Mouse (Mus musculus) ovary, adult 18-20 months (tissue): ENCODE results near the gene Zp2.
A peak's percentile ranks its signal among the peaks of the same experiment; 100 is the strongest.

Source experiments
- DNase-seq: peaks from one replicate; pipeline ENCODE4 v3.0.0; 2022; ENCODE audit warnings: low spot score, mixed read lengths

Zp2 gene

DNA sequence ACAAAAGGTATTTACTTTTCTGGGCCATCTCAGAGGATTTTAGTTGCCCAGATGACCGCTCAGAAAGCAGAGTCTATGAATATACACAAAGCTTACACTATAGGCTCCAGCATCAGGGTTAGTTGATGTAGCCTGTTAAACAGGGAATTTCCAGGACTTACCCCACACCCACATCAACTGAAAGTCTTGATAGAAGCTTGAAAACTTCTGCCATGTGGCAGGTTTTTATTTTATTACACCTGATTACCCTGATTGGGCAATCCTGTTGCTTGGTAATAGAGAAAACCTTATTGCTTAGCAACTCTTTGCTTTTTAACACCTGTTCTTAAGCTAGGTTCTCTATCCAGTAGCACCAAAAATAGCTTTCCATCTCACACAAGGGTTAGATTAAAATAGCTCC lies 2.3 kb downstream of the Zp2 start:
- DNase-seq: no peak

DNA sequence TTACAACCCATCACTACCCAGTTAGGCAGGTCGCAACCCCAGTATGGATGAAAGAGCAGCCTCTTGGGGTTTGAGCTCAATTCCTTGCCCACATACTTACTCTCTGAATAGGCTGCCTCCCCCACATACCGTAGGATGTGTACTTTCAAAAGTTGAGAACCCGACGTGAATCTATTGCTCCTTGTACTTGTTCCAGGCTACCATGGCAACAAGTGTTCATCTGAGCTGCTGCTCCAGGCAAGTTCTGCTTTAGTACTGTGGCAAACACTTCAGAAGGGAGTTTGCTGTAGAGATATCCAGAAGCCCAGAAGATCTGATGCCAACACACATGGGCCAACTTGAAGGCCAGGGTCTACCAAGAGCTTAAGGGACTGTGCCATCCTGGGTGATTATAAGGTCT lies 16.1 kb downstream of the Zp2 start:
- DNase-seq: no peak

DNA sequence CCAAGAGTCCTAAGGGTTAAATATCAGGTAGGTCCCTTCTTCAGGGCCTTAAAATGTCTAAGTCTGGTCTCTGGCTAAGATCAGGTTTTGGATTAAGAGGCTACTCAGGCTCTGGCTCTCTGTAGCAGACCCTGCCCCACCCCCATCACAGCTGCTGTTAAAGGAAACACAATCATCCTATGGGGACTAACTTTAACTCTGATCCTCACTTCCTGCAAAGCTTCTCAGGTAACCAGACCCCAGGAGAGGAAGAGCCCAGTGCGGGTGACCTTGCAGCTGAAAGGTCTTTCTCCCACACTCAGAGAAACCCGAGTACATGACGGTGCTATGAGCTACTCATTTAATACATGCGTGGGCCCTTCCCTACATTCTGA lies 17.4 kb downstream of the Zp2 start:
- DNase-seq: no peak

DNA sequence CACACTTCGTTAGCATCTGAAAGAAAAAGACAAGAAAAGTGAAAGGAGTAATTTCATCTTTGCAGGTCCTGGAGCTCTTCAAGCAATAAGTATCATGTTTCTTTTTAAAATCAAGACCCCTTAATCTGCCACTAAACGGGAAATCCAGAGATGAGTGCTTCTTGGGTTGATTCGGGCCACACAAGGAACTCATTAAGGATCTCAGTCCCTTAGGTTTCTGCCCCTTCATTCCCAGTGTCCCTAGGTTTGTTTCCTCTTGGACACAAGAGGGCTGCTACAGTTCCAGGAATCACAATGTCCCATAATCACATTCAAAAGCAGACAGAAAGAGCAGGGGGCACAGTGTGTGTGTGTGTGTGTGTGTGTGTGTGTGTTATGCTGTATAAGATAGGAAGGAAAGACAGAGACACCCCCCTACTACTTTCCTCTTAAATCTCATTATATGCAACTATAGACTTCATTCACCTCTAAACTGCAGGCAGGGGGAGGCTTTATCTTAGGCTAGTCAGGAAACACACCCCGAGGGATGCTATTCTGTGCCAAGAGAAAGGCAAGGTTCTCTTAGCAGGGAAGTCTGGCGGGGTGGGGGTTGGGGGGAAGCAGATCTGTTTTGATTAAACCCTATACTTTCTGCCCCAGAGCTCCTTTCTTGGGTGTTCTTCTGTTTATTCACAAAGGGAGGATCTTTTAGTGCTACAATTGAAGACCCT lies 18.0 kb downstream of the Zp2 start:
- no peak for DNase-seq

DNA sequence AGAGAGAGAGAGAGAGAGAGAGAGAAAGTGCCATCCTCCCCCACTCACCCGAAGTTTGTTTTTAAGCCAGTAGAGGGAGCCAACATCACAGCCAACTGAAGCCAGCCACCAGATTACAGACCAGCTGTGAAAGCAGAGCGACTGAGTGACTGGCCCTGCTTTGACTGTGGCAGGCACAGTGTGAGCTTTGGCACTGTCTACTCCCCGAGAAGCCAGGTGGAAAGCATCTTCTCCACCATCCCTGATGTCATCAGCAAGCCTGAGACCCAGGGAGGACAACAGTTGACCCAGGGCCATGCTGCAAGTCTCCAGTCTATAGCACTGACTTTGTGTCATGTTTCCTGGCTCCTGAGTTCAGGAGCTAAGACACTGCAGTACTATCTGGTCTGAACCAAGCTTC lies 20.2 kb downstream of the Zp2 start:
- peak; percentile 25 for DNase-seq

DNA sequence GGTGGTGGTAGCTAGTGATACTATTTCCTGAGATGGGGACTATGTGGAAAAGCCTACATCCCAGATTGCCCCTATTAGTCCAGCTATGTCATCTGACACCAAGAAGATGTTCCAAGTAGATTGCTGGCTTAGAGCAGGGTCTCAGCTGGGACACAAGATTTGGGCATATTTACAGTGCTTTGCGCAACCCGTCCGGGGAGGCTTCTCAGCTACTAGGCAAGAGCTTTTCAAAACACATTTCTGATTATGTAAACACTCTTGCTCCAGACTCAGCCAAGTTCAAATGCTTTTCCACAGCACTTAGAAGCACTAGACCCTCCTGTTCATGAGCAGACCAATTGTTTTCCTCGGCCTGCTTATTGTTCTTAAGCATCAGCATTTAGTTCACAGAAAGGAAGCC lies 21.3 kb downstream of the Zp2 start:
- no peak for DNase-seq

DNA sequence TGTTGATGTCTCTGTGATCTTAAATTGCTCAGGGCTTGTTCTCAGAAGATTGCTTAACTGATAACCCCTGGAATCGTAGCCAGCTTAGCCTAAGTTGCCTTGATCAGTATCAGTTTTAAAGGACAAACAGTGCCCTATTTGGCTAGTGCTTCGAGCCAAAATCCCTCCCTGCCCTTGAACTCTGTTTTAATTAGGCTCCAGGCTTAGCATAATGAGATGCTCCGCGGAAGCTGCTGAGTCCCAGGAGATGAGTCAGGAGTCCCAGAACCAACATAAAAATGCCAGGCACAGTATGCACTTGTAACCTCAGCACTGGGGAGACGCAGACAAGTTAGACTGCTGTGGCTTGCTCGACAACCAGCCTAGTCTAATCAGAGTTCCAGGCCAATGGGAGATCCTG lies 27.6 kb downstream of the Zp2 start:
- DNase-seq: peak; percentile 29

DNA sequence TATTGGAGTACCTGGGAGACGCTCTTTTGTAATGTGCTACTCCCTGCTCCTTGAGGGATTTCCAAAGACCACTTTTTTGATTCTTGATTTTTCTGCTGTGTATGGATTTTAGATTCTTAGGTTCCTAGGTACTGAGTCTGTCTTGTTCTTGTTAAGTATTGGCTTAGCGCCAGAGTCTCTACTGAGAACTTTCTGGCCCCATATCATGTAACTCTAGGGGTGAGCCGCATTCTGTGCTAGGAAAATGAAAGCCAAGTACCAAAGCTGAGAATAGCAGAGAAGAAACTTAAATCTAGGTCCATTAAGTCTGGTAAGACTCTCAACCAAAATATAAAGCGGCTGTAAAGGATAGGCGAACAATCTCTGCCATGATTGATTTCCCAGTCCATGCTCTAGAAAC lies 28.1 kb downstream of the Zp2 start:
- DNase-seq: no peak

DNA sequence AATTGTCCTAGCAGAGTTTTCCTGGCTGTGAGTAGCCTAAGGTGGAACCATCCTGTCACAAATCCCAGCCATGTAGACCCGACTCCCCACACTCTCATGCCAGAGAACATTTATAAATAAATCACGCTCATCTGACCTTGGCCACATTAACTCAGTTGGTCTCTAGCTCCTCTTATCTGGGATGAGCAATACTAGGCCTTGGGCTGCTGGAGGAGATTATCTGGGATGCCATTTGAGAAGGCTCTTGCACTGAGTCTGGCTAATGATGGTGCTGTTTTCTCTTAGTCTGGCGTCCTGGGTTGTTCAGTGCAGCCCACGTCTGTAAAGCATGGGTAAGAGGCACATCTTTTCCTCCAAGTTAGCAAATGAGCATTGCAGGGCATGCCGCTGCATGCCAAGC lies 35.4 kb downstream of the Zp2 start:
- DNase-seq: peak; percentile 54

DNA sequence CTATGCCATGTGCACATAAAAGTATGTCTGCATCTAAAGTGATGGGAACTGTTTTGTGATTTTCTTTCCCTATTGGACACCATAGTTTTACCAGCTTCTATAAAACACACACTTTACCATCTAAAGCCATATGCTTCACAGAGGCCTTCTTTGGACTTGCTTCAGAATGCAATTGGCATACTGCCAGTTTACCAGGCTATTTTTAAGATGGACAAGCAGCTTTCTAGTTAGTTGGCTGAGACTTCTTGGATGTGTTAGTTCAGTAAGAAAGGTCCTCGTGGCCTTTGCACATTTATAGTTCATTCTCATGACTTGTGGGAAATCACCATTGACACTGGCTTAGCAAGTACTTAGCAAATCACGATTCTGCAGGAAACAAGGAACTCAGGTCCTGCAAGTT lies 38.7 kb downstream of the Zp2 start:
- DNase-seq: no peak

DNA sequence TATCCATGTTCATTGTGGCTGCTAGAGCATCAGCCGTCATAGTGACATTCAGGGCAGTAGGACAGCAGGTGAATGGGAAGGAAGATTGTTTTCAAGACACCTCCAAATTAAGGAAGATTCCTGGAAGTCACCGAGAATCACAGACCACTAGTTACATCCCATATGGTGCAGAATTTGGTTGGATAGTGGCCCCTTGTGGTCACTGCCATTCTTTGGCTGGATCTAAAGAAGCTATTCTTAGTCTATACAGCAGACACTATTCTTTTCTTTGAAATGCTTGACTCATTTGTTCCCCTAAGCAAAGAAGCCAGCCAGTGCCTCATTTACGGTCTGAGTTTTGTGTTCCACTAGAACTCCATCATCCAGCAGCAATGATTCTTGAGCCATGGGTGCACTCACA lies 40.1 kb downstream of the Zp2 start:
- DNase-seq: no peak

DNA sequence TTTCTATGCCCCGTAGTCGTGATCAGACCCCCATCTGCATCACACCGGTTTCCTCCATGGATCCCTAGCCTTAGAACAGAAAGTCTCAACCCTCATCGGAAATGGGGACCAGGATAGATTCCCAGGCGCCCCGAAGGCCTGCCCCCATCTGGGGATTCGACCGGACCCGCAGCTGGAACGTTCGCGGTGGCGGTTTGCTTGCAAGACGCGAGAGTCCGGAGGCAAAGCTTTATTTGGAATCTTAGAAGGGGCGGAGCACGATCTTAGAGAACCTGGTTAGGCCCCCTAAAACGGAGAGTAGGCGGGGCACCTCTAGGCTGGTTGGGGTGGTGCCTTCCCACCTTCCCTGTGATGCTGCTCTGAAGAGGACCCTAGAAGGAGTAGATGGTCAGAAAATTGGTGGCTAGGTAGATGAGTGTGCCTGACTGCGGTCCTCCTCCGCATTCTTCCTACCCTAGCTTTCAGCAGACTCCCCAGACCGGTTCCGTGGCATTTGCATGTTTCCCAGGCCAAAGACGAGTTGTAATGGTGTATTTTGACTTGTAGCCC lies 42.0 kb downstream of the Zp2 start:
- DNase-seq: peak; percentile 37

DNA sequence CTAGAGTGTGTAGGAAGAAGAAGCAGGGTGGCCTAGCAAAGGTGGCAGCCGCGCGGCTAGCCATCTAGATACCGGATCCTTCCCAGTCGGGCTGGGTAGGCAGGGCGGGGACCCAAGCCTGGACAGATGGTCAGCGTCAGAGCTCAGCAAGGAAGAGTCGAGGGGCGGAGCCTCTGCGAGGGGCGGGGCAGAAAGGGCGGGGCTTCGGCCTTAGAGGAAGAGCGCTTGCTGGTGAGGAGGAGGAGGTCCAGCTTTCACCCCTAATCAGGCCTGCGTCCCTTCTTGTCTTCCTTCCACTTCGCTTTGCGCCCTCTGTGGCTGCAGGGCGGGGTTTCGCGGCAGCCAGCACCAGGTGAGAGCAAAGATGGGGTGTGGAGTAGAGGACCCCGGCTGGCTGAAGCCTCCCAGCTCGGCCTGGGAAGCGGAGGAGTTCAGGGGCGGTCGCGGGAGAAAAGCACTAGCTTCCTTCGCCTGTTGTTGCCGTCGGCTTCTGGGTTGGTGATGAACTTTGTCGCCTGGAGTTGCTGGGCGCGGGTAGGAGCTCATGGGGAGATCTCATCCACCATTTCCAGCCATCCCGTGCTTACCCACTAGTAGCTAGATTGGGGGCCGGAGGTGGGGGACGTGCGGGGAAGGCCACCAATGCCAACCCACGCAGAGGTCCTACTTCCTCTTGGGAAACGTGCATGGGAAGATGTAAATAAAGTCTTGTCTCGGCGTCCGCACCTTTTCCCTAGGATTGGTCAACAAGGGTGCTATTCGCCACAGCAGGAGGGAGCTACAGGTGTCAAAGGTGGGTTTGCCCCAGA lies 42.7 kb downstream of the Zp2 start, which contains the start of gene Tmem159:
Tmem159 (plus strand) TSS at position 190 of the 809 bp plus-strand sequence.
- peak; percentile 89 for DNase-seq

DNA sequence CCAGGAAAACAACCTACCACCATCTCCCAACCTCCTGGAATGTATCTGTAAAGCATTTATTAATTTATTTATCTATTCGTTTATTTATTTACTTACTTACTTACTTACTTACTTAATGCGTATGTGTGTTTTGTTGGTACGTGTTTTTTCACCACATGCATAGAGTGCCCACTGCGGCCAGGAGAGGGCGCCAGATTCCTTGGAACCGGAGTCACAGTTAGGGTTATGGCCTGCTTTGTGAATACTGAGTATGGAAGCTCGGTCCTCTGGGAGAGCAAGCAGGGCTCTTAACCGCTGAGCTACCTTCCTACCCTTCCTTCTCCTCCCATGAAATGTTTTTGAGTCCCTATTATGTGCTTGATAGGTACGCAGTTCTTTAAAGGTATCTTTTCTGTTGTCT lies 46.7 kb downstream of the Zp2 start:
- peak; percentile 27 for DNase-seq

DNA sequence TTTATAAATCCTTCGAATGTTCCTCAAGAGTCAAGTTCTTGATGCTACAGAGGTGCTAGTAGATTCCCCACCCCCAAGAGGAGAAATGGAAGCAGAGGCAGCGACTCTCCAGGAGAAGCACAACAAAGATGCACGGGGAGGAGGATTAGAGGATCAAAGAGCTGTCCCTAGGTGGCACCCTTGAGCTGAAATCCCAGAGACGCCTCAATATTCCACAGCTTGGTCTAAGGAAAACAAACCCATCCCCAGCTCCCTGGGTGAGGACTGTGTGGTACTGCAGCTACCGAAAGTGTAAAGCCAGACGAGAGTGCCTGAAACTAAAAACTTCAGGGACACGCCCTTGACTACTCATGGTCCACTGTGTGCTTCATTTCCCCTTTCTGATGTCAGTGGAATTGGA lies 47.2 kb downstream of the Zp2 start:
- DNase-seq: peak; percentile 16

DNA sequence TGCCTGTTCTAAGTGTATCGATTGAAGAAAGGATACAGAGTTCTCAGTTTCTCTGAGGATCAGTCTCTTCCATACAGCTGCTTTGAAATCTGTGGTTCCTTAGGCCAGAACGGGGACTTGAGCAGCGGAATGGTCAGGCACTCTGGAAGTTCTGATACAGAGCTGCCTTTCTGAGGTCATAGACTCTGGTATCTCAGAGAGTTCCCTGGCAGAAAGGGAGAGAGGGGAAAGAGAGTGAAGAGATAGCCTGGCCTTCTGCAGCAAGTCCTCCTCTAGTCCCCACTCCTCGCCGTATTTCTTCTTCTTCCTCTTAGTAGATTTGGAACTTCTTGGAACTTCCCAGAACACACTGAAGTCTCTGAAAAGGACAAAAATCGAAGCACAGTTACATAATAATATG lies 49.9 kb downstream of the Zp2 start, which contains the start of gene Dnah3:
Dnah3 (minus strand) TSS at position 101 of the 400 bp plus-strand sequence.
- DNase-seq: no peak

DNA sequence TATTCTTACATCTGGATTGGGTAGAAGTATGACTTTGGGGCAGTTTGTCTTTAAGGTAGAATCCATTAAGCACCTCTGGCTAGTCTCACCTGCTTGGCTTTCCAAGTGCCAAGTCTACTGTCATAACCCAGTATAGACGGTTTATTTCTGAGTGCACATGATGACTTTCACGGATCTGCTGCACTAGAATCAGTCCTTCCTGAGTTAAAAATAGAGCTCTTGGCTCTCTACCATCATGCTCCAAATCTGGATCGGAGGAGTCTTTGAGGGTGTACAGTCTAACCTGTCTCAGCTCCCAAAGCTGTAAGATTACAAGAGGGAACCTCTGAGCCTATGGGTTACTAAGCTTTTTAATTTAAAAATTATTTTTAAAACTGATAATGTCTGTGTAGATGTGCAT lies 50.9 kb downstream of the Zp2 start:
- DNase-seq: no peak

DNA sequence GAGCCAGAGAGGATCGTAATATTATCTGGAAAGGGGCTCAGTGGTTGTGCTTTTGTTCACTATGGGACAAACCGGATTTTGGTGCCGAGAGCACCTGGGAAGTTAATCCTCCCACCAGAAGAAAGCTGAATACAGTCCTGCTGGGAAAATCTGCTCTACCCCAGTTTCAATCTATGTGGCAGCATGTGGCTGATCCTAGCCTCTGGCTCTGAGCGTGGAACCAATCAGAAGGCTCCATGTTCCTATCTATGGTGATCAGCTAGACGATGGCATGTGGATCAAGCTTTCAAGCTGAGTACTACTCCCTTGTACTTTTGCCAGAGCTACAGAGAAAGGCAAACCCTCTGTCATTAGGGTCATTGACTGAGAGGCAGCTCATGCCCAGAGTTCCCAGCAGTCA lies 52.1 kb downstream of the Zp2 start:
- DNase-seq: no peak

DNA sequence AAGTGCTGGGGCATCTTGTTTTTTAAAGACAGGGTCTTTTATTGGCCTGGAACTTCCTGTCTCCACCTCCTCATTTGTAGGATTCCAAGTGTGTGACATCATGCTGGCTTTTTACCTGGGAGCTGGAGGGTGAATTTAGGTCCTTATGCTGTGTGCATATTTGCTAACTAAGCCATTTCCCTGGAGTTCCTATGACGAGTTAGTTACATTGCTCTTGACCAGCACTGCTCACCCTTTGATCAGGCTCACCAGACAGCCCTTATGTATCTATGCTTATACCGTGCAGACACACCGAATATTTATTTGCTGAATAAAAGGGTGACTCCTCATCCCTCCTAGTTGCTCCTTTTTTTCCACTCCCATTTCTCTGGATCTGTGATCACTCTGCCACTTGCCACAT lies 64.9 kb downstream of the Zp2 start:
- DNase-seq: no peak
